Mouse (Mus musculus): ENCODE data around the gene Wdr89. TPM values are rescaled to one million over a fixed set of nuclear protein-coding genes. Genes with fewer than 3 reads are reported as not detected.

Wdr89 gene
- polyA plus RNA-seq, 2 experiments from 2014 or later, result 18.1 to 24.9 TPM

DNA sequence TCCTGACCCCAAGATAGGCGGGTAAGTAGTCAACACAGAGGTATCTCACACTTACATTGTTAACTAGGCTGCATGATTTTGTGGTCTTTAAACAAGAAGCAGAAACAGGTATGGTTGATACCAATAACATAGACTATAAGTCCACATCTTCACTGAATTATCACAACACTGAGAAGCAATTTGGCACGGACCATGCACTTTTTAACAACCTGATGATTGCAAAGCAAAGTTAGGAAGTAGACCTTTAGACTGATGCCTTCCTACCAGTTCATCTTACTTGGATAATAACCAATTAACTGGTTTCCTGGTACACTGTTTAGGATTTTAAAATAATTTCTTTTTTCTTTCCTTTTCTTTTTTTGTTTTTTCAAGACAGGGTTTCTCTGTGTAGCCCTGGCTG is 1.1 kb downstream of the Wdr89 start:
- ATAC-seq, result no peak

DNA sequence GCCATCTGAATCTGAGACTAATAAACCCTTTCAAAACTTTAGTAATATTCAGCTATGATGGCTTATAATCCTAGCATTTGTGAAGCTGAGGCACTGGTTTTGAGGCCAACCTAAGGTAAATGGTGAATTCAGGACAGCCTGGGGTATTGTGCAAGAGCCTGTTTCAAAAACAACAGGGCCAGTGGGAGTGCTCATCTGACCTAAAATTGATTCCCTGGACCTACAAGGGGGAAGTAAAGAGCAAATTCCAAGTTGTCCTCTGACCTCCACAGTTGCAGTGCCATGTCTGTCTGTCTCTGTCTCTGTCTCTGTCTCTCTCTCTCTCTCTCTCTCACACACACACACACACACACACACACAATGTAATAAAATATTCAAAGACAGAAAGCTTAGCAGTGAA is 2.4 kb downstream of the Wdr89 start:
- ATAC-seq, result no peak

DNA sequence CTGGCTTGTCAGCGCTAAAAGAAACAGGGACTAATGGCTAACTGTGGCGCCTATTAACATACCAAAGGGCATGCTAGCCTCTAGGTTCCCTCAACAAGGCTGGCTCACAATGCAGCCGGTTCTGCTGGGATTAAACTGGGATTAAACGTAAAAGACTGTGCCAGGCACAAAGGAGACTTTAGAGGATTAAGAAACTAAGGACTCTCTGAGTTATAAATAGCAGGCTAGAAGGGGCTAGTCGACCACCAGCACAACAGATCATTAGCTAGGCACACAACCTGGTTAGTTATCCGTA is 4.9 kb downstream of the Wdr89 start:
- ATAC-seq, result no peak

DNA sequence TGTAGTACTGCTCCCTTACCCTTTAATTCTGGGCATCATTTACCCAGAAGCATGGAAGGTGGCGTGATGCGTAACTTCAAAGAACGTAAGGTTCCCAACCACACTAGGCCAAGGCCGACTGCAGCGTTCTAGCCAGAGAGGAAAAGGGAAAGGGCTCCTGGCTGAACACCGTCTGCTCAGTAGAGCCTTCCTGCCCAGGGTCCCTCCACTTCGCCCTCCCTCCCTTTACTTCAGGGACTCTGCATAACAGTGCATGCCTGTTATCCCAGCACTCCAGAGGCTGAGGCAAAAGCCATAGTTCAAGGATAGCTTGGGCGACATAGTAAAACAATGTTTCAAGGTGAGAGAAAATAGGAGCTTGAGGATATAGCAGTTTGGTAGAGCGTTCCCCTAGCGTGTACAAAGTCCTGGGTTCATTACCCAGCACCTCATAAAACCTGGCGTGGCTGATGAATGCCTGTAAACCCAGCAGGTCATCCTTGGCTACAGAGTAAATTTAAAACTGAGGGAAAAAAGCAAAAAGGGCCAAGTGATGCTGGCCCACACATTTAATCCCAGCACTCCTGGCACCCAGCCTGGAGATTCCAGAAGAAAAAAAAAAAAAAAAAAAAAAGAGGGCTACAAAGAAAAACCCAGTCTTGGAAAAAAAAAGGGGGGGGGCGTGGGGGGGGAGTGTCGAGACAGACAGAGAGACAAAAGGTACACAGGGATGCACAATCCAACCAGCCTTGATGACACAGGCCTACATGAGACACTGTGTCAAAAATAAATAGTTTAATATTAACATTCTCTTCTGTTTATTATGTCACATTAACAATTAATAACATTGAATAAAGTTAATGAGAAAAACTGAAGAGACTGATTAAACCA is 5.5 kb downstream of the Wdr89 start:
- no peak for ATAC-seq

DNA sequence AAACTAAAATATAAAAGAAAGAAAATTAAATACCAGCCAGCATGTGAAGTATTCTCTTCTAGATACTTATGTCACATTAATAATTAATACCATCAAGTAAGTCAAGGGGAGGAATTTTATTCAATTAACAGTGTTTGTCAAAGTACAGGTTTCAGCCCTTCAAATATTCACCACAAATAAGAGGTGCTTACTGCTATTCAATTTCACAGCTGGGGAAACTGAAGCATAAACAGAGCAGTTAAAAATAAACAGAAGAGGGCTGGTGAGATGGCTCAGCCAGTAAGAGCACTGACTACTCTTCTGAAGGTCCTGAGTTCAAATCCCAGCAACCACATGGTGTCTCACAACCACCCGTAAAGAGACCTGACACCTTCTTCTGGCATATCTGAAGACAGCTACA is 7.0 kb downstream of the Wdr89 start:
- no peak for ATAC-seq

DNA sequence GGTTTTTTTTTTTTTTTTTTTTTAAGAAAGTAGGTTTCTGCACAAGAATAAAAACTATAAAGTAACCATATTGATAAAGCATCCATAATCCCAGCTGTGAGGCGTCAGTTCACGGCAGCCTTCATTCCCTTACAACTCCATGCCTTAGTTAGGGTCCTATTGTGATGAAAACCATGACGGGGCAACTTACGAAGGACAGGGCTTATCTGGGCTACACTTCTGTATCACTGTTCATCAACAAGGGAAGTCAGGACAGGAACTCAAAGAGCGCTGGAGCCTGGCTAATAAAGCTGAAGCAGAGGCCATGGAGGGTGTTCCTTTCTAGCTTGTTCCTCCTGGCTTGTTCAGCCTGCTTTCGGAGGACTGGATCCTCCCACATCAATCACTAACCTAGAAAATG is 10.9 kb downstream of the Wdr89 start:
- no peak for ATAC-seq

DNA sequence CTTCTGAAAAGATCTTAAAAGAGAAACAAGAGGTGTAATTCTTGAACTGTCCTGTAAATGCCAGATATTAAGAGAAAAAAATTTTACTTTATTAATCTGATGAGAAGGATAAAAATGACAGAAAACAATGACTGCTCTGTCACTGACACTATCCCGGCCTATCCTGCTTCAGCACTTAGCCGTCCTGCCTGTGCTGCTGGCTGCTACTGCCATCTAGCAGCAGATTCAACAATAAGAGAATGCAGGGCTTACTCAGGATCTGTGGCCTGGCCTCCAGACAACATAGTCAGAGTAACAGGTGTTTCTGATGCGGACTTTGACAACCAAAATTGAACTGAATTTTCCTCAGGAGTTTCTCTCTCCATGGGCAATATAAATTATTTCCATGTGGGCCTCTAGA is 12.8 kb downstream of the Wdr89 start:
- no peak for ATAC-seq

DNA sequence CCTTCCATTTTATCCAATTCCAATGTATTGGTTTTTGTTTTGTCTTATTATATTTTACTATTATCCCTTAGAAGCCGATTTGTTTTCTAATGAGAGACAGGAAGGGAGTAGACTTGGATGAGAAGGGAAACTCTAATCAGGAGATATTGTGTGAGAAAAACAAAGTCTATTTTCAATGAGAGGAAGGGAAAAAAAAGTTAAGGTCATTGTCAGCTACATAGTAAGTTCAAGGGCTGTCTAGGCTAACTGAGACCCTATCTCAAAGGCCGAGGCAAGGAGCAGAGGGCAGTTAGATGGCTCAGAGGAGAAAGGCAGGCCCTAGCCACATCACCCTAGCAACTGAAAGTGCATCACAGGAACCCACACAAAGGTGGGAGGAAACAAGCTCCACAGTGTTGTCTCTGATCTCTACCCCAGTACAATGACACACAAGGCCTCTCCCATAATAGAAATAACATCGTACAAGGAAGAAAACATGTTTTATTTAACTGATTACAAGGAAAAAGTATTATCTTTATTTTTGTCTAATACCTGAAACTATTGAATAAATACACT is 15.0 kb downstream of the Wdr89 start:
- no peak for ATAC-seq

DNA sequence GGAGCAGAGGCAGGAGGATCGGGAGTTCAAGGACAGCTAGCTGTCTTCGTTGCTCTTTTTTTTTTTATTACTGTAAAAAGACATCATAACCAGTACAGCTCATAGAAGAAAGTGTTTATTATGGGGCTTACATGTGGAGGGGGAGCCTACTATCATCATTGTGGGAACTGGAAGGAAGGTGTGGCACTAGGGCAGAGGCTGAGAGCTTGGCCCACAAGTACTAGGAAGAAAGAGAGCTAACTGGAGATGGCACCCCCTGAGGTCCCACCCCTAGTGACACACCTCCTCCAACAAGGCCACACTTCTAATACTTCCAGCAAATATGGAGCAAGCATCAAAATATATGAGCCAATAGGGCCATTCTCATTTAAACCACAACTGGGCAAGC is 19.6 kb downstream of the Wdr89 start:
- no peak for ATAC-seq

DNA sequence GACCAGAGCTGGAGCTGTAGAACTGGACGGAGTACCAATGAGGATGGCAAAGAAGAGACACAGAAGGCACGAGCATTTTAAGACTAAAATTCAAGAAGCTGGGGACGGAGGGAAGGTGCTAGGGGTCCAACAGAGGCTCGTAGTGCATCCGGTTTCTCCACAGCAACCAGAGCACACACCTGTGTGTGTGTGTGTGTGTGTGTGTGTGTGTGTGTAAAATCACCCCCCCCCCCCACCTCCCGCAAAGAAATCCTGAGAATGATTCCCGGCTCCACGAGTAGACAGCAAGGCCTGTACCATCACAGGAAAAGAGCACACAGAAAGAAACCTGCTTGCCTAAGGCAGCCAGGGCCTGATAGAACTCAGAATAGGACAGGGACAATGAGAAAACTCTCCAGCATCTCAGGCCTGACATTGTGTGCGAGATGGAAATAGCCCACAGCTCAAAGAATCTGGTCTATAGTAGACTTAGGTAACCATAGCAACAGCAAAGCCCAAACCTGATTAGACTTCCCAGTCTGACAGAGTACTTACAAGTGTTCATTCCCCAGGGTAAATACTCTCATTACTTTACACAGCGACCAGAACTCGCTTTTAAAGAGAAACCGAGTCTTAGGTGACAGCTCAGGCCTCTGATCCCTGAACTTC is 20.2 kb downstream of the Wdr89 start:
- ATAC-seq, result no peak

DNA sequence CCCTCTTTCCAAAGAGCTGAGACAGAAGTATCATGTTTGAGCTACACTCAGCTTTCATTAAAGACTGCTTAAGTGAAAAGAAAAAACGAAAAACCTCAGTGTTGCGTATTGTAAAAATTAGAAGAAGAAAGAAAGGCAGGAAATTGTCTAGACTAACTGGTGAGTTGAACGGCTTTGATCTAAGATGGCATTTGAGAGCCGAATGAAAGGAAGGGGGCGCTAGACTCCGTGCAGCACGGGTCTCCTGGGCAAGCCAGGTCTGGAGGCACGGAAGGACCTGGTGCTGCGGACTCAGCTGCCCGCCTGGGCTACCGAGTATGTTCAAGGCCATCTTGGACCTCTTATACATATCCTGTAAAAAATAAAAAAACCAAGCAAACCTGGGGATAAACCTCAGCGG is 21.1 kb downstream of the Wdr89 start:
- ATAC-seq, result no peak

DNA sequence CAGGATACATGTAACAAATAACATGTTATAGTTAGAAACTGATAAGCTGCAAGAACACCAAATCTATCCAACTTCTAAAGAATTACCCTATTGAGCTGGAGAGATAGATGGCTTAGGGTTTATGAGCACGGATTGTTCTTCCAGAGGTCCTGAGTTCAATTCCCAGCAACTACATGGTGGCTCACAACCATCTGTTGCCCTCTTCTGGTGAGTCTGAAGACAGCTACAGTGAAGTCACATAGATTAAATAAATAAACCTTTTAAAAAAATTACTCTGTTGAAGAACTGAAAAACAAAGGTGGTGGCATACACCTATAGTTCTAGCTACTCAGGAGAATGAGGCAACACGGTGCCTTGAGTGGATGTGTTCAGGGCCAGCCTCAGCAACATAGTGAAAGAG is 21.7 kb downstream of the Wdr89 start:
- no peak for ATAC-seq

DNA sequence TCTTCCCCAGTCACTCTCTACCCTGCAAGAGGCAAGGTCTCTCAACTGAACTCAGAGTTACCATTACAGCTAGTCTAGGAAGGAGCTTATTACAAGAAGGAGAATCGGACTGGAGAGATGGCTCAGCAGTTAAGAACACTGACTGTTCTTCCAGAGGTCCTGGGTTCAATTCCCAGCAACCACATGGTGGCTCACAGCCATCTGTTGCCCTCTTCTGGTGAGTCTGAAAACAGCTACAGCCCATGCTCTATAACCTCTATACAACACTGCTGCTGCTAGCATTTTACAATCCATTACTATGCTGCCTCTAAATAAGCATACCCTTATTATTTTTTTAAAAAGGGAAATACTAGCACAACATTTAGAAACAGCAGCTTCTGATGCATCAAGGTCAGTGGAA is 23.6 kb downstream of the Wdr89 start:
- ATAC-seq, result no peak

DNA sequence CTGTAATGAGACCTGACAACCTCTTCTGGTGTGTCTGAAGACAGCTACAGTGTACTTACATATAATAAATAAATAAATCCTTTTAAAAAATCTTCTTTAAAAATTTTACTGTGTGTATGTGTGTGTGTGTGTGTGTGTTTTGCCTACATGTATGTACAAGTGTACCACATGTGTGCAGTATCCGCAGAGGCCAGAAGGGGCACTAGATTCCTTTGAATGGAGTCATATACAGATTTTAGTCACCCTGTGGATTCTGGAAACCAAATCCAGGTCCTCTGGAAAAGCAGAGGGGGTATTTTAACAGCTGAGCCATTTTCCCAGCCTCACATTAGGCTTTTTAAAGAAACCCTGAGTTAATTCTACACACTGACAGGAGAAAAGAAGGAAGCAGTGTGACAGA is 27.6 kb downstream of the Wdr89 start:
- ATAC-seq, result no peak

DNA sequence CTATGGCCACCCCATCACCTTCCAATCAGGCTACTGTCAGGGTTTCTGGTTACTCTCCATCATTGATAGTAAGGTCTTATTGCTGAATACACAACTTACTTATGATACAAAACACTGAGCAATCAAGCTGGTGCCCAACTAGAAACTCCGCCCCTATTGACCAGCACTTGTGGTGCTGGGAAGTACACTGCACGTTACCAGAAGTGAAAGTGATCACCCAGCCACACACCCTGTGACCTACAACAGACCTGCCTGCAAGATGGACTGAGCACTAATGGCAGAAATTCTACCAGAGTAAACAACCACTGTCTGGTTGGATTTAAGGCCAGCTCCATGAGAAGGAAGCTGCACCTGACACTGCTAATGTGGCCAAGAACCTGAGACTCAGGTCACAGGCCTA is 31.0 kb downstream of the Wdr89 start:
- ATAC-seq, result no peak

DNA sequence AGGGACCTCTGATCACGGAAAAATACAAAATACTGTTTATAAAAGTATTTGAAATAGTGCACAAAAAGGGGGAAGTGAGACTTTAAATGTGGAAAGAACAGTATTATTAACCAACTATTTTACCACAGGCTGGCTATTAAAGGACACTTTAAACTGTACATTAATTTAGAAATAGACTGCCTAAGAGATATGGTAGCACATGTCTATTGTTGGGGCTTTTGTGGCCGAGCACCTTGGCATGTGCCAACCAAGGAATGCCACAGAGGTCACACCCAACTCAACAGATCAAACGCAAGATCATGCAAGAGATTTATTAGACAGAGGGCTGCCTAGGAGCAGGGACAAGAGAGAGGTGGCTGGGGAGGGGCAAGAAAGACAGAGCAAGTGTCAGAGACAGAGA is 32.2 kb downstream of the Wdr89 start:
- no peak for ATAC-seq

DNA sequence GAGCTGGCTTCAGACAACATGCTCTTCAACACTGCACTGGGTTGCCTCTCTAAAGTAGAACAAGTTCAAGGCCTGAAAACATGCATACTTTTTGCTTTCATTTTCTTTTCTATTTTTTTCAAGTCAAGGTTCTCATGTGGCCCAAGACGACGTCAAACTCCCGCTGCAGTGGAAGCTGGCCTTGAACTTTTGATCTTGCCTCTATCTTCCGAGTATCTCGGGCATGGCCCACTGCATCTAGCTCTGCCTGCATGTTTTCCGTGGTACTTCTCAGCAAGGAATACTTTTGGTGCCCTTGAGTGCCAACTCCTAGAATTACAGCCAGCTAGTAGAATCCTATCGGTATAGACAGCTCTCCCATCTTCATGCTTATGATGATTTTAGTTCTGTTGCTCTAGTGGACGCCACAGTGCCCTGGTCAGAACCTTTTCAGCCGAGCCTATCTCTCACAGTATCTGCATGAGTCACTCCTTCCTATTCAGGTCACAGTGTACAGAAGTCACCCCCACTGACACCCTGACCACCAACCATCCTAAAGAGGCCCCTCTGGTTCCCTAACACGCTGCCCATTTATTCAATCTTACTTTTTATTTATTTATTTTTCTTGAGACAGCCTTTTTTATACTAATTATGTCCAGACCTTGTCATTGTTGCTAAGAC is 33.4 kb downstream of the Wdr89 start:
- ATAC-seq, result no peak

DNA sequence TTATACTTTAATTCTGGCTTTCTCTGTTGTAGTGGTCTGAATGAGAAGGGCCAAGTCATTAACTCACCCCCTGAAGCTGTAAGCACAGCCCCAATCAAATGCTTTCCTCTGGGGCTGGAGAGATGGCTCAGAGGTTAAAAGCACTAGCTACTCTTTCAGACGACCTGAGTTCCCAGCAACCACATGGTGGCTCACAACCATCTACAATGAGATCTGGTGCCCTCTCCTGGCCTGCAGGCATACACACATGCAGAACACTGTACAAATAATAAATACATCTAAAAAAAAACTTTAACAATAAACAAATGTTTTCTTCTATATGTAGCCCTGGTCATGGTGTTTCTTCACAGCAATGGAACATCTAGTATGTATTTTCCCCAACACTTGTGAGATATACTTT is 39.7 kb downstream of the Wdr89 start:
- ATAC-seq, result no peak

DNA sequence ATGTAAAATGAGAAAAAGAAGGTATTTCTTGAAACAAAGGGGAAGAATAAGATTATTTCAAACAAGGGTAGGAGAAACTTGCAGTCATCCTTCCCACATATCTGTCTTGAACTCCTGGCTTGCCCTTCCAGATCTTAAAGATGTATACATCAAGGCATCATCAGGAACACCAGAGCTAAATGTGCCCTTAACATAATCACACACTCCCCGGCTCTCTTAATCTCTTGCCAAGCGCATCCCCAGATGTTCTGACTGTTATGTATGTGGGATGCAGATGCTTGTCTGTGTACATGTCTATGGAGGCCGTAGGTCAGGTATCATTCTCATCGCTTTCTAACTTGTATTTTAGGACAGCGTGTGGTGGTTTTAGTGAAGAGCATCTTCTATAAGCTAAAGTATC is 46.0 kb downstream of the Wdr89 start:
- no peak for ATAC-seq

DNA sequence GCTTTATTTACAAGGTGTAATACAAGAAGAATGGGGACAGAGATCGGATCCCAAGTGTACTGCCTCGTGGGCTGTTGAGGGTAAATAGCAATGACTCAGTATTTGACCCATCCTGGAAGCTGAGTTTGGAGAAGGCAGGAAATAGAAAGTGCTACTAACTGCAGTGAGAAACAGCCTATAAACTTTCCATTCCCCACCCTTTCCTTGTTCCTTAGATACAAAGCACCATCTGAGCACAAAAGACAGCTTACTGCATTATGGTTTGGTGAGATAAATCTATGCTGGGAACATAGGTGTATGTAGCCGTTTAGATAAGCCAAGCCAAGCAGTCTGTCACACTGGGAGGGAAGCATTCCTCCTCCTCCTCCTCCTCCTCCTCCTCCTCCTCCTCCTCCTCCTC is 46.5 kb downstream of the Wdr89 start:
- no peak for ATAC-seq

DNA sequence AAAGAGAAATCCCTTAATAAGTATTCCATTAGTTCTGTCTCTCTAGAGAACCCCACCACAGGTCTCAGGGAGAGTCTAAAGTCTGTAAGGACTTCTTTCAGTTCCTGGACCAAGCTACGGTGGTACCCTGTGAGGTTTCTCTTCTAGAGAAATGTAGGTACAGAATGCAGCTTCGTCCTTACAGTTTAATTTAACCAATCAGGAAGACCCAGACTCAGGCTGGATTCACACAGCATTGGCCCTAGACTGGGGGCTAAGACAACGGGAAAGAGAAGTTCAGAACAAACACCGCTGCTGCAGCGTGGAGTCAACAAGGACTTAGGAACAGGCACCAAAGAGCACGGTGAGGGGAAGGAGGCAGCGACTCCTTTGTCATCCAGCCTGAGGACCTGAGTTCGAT is 52.5 kb downstream of the Wdr89 start:
- no peak for ATAC-seq

DNA sequence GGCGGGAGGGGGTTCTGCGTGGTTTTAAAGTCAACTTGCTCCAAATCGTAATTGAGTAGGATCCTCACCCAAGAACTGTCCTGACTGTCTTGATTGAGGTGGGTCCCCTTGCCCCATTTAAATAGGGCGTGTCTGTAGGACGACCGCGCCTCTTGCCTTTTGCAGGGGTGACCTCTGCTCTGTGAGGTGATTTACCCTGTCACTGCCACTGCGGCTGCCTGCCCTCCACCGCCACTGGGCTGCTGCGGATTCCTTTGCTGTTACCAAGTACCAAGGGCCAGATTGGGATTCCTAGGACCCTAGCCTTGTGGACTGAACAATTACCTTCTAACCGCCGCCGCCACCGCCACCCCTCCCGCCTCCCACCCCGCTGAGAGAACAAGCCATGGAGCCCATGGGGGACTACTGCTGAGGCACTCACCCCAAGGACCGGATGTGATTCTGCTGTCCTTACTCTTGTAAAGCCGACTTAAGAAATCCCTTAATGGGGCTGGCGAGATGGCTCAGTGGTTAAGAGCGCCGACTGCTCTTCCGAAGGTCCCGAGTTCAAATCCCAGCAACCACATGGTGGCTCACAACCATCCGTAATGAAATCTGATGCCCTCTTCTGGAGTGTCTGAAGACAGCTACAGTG is 53.1 kb downstream of the Wdr89 start:
- ATAC-seq, result no peak

DNA sequence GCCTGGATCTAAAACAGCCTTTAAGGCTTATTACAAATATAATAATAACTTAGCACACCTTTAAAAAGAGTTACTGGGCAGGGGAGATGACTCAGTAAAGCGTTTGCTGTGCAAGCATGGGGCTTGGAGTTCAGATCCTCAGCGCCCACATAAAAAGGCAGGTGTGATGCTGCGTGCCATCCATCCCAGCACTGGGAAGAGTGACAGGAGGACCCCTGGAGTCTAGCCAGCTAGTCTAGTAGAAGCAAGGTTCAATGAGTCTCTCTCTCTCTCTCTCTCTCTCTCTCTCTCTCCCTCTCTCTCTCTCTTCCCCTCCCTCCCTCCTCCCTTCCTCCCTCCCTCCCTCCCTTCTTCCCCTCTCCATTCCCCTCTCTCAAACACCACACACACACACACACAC is 53.8 kb downstream of the Wdr89 start:
- ATAC-seq, result no peak
